Mouse (Mus musculus) gastrocnemius, postnatal 36 days (tissue): ENCODE results near the gene Olfr679. TPM values are rescaled to one million over a fixed set of nuclear protein-coding genes. Genes with fewer than 3 reads are reported as not detected.
"Not testable (repeated sequence)": the region's sequence is repeated elsewhere in the genome, so short reads cannot be mapped to it uniquely, and the experiment has no call there.

Source experiments
- DNase-seq, 2 experiments: peaks; one replicate each; pipeline ENCODE4 v3.0.0; 2022
- intact Hi-C: fragments of 180-260 bp; cut with DNase I; formaldehyde crosslinking; loops from one replicate; pipeline ENCODE4 v1.15.1; 2025
- long read RNA-seq, 2 experiments: library from polyadenylated mRNA; stranded (forward); transcript quantifications; one replicate each; pipeline ENCODE4 v2.0.0; 2021
- total RNA-seq, 2 experiments: library from RNA; stranded (reverse); gene quantifications; 2 replicates each; pipeline ENCODE4 v1.2.3; 2021

Gene Olfr679
- total RNA-seq = not detected
- long read RNA-seq, experiment 1 = 0 reads
- long read RNA-seq, experiment 2 = 0 reads

DNA sequence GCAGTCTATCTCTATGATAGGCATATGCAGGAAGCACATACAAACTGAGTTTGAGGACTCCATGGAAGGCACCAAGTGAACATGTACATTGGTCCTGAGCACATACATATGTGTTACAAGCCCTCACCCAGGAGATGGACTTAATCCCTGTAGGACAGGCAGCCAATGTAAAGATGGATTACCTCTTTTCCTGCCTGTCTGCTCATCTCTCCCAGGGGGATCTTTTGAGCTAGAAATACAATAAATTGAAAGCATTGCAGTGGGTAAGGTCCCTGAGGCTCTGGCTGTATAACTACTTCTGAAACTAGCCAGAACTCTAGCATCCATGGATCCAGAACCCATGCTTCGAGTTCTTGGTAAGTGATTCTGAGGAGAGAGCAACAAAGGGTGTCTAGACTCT, at the start of gene Olfr679:
Gene Olfr679 (plus strand): TSS at position 301 of the 400 bp plus-strand sequence.
- intact Hi-C loops = no loop called here
- no peak for DNase-seq

DNA sequence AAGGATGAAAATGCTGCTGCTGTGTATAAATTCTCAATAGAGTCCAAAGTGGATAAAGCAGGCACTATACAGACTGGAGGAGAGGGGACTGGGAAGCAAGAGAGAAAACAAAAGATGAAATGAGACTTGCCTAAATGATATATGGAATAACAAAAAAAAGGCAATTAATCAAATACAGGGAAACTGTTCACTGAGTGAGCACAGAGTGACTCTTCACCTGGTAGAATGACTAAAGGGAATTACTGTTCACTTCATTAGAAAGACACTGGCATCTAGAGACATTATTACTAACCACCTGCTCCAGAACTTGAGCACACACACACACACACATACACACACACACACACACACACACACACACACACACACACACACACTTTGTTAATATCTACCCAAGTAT, 48.6 kb upstream of the Olfr679 start, which contains the start of gene Olfr676:
Gene Olfr676 (plus strand): TSS at position 301 of the 400 bp plus-strand sequence.
- intact Hi-C loops = no loop called here
- no peak for DNase-seq

GRCm38 (mm10) chr7:105033836-105034235, 47.2 kb upstream of the Olfr679 start:
- DNase-seq, intact Hi-C loops: not testable (repeated sequence)

GRCm38 (mm10) chr7:105058951-105059350, 22.1 kb upstream of the Olfr679 start:
- intact Hi-C loops = no loop called here
- no peak for DNase-seq

DNA sequence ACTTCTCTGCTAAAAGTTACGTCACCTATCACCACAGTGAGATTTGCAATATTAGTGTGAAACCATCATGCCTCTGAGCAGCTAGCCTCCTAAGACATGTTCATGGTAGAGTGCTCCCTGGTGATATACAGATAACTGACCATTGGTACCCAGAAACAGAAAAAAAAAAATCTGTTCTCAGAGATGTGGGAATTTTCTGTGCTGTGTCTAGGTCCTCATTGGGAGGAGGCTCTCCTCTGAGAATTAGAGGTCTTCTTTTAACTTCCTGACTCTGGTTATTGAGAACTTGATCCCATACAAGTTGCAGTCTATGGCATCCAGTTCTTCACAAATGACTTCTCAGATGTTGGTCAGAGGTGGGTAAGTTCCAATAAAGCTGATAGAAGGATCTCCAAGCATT, 16.8 kb upstream of the Olfr679 start, which contains the start of gene Olfr678:
Gene Olfr678 (plus strand): TSS at position 301 of the 400 bp plus-strand sequence.
- intact Hi-C loops = no loop called here
- no peak for DNase-seq

DNA sequence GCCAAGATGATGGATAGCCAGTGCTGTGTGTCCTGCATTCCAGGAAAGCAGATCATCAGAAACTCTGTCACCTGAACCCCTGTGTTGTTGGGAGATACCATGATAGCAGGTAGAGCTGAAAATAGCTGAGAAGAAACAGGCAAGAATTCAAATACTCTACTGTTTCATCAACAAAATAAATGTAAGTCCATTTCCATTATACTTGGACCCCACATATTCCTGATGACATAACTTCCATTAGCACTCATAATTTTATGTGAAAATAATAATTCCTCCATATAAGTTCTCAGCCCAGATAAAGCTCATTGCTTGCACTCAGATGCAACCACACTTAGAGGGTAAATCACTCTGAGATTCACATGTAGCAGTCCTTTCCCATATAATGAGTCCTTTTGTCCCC, 11.7 kb downstream of the Olfr679 start, which contains the start of gene Olfr680-ps1:
Gene Olfr680-ps1 (minus strand): TSS at position 101 of the 400 bp plus-strand sequence.
- intact Hi-C loops = not testable (repeated sequence)

GRCm38 (mm10) chr7:105116536-105116935, 35.5 kb downstream of the Olfr679 start, which contains the start of gene Olfr681:
TSS of gene Olfr681 (plus strand) at chr7:105116836.
- intact Hi-C loops = no loop called here
- DNase-seq = no peak

More for the DNA sequence above, 11.7 kb downstream of the Olfr679 start, which contains the start of gene Olfr680-ps1:
- not testable (repeated sequence) for DNase-seq

Other genes with a start within 250 kb of the Olfr679 start
- gene Usp17lb, start 238.6 kb upstream of the Olfr679 start, total RNA-seq = not detected
- gene Usp17la, start 224.2 kb upstream of the Olfr679 start, total RNA-seq = not detected
- not detected for gene Olfr665, start 203.2 kb upstream of the Olfr679 start, total RNA-seq
- not detected for gene Olfr666, start 185.3 kb upstream of the Olfr679 start, total RNA-seq
- gene Olfr667, start 159.7 kb upstream of the Olfr679 start, total RNA-seq = not detected
- not detected for gene Olfr668, start 153.1 kb upstream of the Olfr679 start, total RNA-seq
- gene Olfr669, start 147.0 kb upstream of the Olfr679 start, total RNA-seq = not detected
- gene Olfr670, start 118.6 kb upstream of the Olfr679 start, total RNA-seq = not detected
- not detected for gene Olfr671, start 102.1 kb upstream of the Olfr679 start, total RNA-seq
- not detected for gene Olfr672, start 79.2 kb upstream of the Olfr679 start, total RNA-seq
- not detected for gene Olfr675, start 52.7 kb upstream of the Olfr679 start, total RNA-seq
- not detected for gene Olfr676, start 48.5 kb upstream of the Olfr679 start, total RNA-seq
- not detected for gene Olfr677, start 29.8 kb upstream of the Olfr679 start, total RNA-seq
- gene Olfr678, start 16.7 kb upstream of the Olfr679 start, total RNA-seq = not detected
- gene Olfr680-ps1, start 11.6 kb downstream of the Olfr679 start, total RNA-seq = not detected
- gene Olfr681, start 35.6 kb downstream of the Olfr679 start, total RNA-seq = not detected
- not detected for gene Olfr683, start 65.8 kb downstream of the Olfr679 start, total RNA-seq
- not detected for gene Olfr684, start 82.4 kb downstream of the Olfr679 start, total RNA-seq
- not detected for gene Olfr685, start 104.8 kb downstream of the Olfr679 start, total RNA-seq
- gene Olfr686, start 126.3 kb downstream of the Olfr679 start, total RNA-seq = not detected
- not detected for gene Olfr688, start 206.9 kb downstream of the Olfr679 start, total RNA-seq
- not detected for gene Olfr689, start 230.0 kb downstream of the Olfr679 start, total RNA-seq